Mouse (Mus musculus) heart, embryonic 14.5 days (tissue): ENCODE measurements at regions not wholly inside any gene's neighbourhood (a gene's known extent, or its start where the extent isn't known, plus 50 kb on each side); places are given as distances from the start of the nearest gene placed in this dataset.

Experiments
- ATAC-seq: fragments of 200-750 bp; cut with Nextera tagmentation; 2 replicates; pipeline ENCODE4 v1.8.0; 2017; ENCODE audit warnings: low read depth, moderate TSS enrichment; ENCODE audit not compliant: insufficient number of reproducible peaks, insufficient read depth, low FRiP score
- H3K27ac ChIP-seq, 2 experiments: fragments of 200-500 bp in 1 of 2; fragments of 300-500 bp in 1 of 2; sonication (generic) in 1 of 2; replicated peaks in 1 of 2; 2 replicates each; pipeline ENCODE4 v1.5.1; 2012 to 2014; ENCODE audit warnings: low read depth in 2 of 2, low read length in 2 of 2, control low read depth in 1 of 2, mild to moderate bottlenecking in 1 of 2, mixed read lengths in 1 of 2; ENCODE audit not compliant: control insufficient read depth in 1 of 2, insufficient read depth in 1 of 2
- H3K27me3 ChIP-seq: fragments of 300-500 bp; sonication (generic); 2 replicates; pipeline ENCODE4 v1.6.1; 2014; ENCODE audit warnings: mild to moderate bottlenecking, low read length, control low read depth; ENCODE audit not compliant: control insufficient read depth, insufficient read depth
- H3K36me3 ChIP-seq: fragments of 300-500 bp; sonication (generic); 2 replicates; pipeline ENCODE4 v1.6.1; 2014; ENCODE audit warnings: mild to moderate bottlenecking, control low read depth, low read length, mixed read lengths; ENCODE audit not compliant: control insufficient read depth, insufficient read depth
- H3K4me1 ChIP-seq, 2 experiments: fragments of 200-500 bp in 1 of 2; fragments of 300-500 bp in 1 of 2; sonication (generic) in 1 of 2; 2 replicates each; pipeline ENCODE4 v1.6.1; 2012 to 2014; ENCODE audit warnings: low read length in 2 of 2, control low read depth in 1 of 2, mixed read lengths in 1 of 2; ENCODE audit not compliant: control insufficient read depth in 2 of 2, insufficient read depth in 2 of 2
- H3K4me2 ChIP-seq: fragments of 300-500 bp; sonication (generic); 2 replicates; pipeline ENCODE4 v1.6.1; 2014; ENCODE audit warnings: mild to moderate bottlenecking, low read length
- H3K4me3 ChIP-seq, 2 experiments: fragments of 200-500 bp in 1 of 2; fragments of 300-500 bp in 1 of 2; sonication (generic) in 1 of 2; 2 replicates each; pipeline ENCODE4 v1.5.1; 2012 to 2014; ENCODE audit warnings: low read length in 2 of 2, mild to moderate bottlenecking in 2 of 2, control low read depth in 1 of 2, low read depth in 1 of 2, moderate library complexity in 1 of 2; ENCODE audit not compliant: control insufficient read depth in 1 of 2, insufficient read depth in 1 of 2
- H3K9ac ChIP-seq: fragments of 300-500 bp; sonication (generic); 2 replicates; pipeline ENCODE4 v1.6.1; 2014; ENCODE audit warnings: mild to moderate bottlenecking, low read length
- H3K9me3 ChIP-seq: fragments of 300-500 bp; sonication (generic); 2 replicates; pipeline ENCODE4 v1.6.1; 2016; ENCODE audit warnings: low read length, control low read depth; ENCODE audit not compliant: control insufficient read depth
- WGBS: fragments of 180-500 bp; shearing (Covaris S2); extraction: QIAGEN DNeasy Blood & Tissue Kit; methylation state at CpG from one replicate; pipeline ENCODE4 v1.1.7; 2014; 5-methylcytosine and 5-hydroxymethylcytosine counted together

- ATAC-seq, result no peak
- no peaks in the 10 kb centered on the region for H3K27me3 ChIP-seq
Observed at GRCm38 (mm10) chr2:48445898-48446604, 367.9 kb upstream of the Acvr2a start.

GRCm38 (mm10) chr2:48446617-48447016, 367.3 kb upstream of the Acvr2a start:
- WGBS, result 75% methylated on average over 5 of the region's 5 CpGs

More at GRCm38 (mm10) chr2:48445898-48446604, 367.9 kb upstream of the Acvr2a start:
- no peak overlapping the region for H3K4me3 ChIP-seq
- no peak overlapping the region for H3K9ac ChIP-seq
- WGBS, result 38% methylated on average over 5 of the region's 5 CpGs
- H3K9me3 ChIP-seq, result no peaks in the 10 kb centered on the region
- no peaks in the 10 kb centered on the region for H3K36me3 ChIP-seq
- H3K4me1 ChIP-seq, result peaks cover 4 to 6% of the 10 kb centered on the region in 2 experiments
- H3K4me2 ChIP-seq, result no peak overlapping the region
- H3K27ac ChIP-seq, result no peak overlapping the region

GRCm38 (mm10) chr2:48449165-48449842, 364.6 kb upstream of the Acvr2a start:
- H3K9ac ChIP-seq, result no peak overlapping the region
- H3K27me3 ChIP-seq, result no peaks in the 10 kb centered on the region
- H3K9me3 ChIP-seq, result no peaks in the 10 kb centered on the region
- H3K4me2 ChIP-seq, result no peak overlapping the region
- no peak overlapping the region for H3K4me3 ChIP-seq
- 62% methylated on average over 7 of the region's 7 CpGs for WGBS
- no peak overlapping the region for H3K27ac ChIP-seq
- ATAC-seq, result no peak
- H3K36me3 ChIP-seq, result no peaks in the 10 kb centered on the region
- no peaks in the 10 kb centered on the region for H3K4me1 ChIP-seq

More at GRCm38 (mm10) chr2:48446617-48447016, 367.3 kb upstream of the Acvr2a start:
- ATAC-seq, result no peak
- Histone ChIP-seq H3K4me3 (no peak overlapping the region), H3K27me3 (no peaks in the 10 kb centered on the region), H3K4me2 (no peak overlapping the region), H3K36me3 (no peaks in the 10 kb centered on the region), H3K27ac (no peak overlapping the region), H3K9me3 (no peaks in the 10 kb centered on the region), H3K9ac (no peak overlapping the region), H3K4me1 (0 out of 4 replicates have a peak, but pooled peaks cover 0 to under 1% of the 10 kb centered on the region in 2 experiments)

- 32% methylated on average over 7 of the region's 7 CpGs for WGBS
- peak overlapping the region; percentile 65 for H3K27ac ChIP-seq
- H3K4me2 ChIP-seq, result peak overlapping the region; percentile 37
Observed at GRCm38 (mm10) chr2:48456072-48457040, 357.6 kb upstream of the Acvr2a start.

GRCm38 (mm10) chr2:48457117-48457516, 356.8 kb upstream of the Acvr2a start:
- peaks cover 9 to 19% of the 10 kb centered on the region in 2 experiments for H3K4me1 ChIP-seq
- ATAC-seq, result peak; percentile 56; the same call in 1 of the 2 replicates
- peak overlapping the region; percentile 65 for H3K27ac ChIP-seq
- no peak overlapping the region for H3K4me3 ChIP-seq
- H3K4me2 ChIP-seq, result peak overlapping the region; percentile 37; the same call in 1 of the 2 replicates
- H3K36me3 ChIP-seq, result no peaks in the 10 kb centered on the region
- no peak overlapping the region for H3K9ac ChIP-seq
- WGBS, result 25% methylated on average over 4 of the region's 4 CpGs
- no peaks in the 10 kb centered on the region for H3K27me3 ChIP-seq
- H3K9me3 ChIP-seq, result no peaks in the 10 kb centered on the region

More at GRCm38 (mm10) chr2:48456072-48457040, 357.6 kb upstream of the Acvr2a start:
- Histone ChIP-seq H3K4me1 (peaks cover 9 to 19% of the 10 kb centered on the region in 2 experiments), H3K4me3 (no peak overlapping the region), H3K9ac (no peak overlapping the region), H3K36me3 (no peaks in the 10 kb centered on the region), H3K9me3 (no peaks in the 10 kb centered on the region), H3K27me3 (no peaks in the 10 kb centered on the region)
- peak; percentile 47; the same call in 1 of the 2 replicates for ATAC-seq

GRCm38 (mm10) chr2:48465483-48465882, 348.4 kb upstream of the Acvr2a start:
- H3K4me2 ChIP-seq, result no peak overlapping the region
- ATAC-seq, result no peak
- 56% methylated on average over 4 of the region's 4 CpGs for WGBS

GRCm38 (mm10) chr2:48468895-48469294, 345.0 kb upstream of the Acvr2a start:
- no peak overlapping the region for H3K4me3 ChIP-seq
- no peaks in the 10 kb centered on the region for H3K4me1 ChIP-seq
- H3K36me3 ChIP-seq, result no peaks in the 10 kb centered on the region
- 69% methylated on average over 4 of the region's 4 CpGs for WGBS
- no peaks in the 10 kb centered on the region for H3K27me3 ChIP-seq
- H3K27ac ChIP-seq, result no peak overlapping the region
- no peak overlapping the region for H3K9ac ChIP-seq
- no peaks in the 10 kb centered on the region for H3K9me3 ChIP-seq
- ATAC-seq, result no peak
- no peak overlapping the region for H3K4me2 ChIP-seq

More at GRCm38 (mm10) chr2:48465483-48465882, 348.4 kb upstream of the Acvr2a start:
- Histone ChIP-seq H3K27ac (no peak overlapping the region), H3K9me3 (no peaks in the 10 kb centered on the region), H3K36me3 (no peaks in the 10 kb centered on the region), H3K4me1 (no peaks in the 10 kb centered on the region), H3K27me3 (no peaks in the 10 kb centered on the region), H3K4me3 (no peak overlapping the region), H3K9ac (no peak overlapping the region)
